Mouse (Mus musculus): ENCODE measurements around the gene Dnajb2.

- TF ChIP-seq POLR2A (IDR thresholded peaks at IDR 0.05; ENCODE audit: low read depth, low read length) (no peak), CTCF (IDR thresholded peaks at IDR 0.05; ENCODE audit: extremely low read depth, insufficient read depth, insufficient read length, insufficient replicate concordance) (0 out of 2 replicates have a peak, but pooled peaks have one; percentile 8)
Measured at GRCm38 (mm10) chr1:75219531-75219930, 16.7 kb upstream of the Dnajb2 start, which contains the start of gene Tuba4a.
